Mouse (Mus musculus): ENCODE measurements around the gene Acsl3. TPM values are rescaled to one million over a fixed set of nuclear protein-coding genes. Genes with fewer than 3 reads are reported as not detected.

The Acsl3 gene
- polyA plus RNA-seq (2012; rRNA removed; ENCODE audit: low replicate concordance): 1.8 and 2.1 TPM in 2 replicates

GRCm38 (mm10) chr1:78657671-78658440 is at the start of gene Acsl3, which contains the start of gene Utp14b:
Acsl3 (plus strand) TSS chr1:78657825.
Utp14b (plus strand) TSS chr1:78658038.

Other genes starting within 250 kb of the Acsl3 start
- 3.4 and 4.4 TPM in 2 replicates for gene Farsb, start 168.9 kb upstream of the Acsl3 start, polyA plus RNA-seq (2012; rRNA removed; ENCODE audit: low replicate concordance)
- gene Mogat1, start 146.8 kb upstream of the Acsl3 start, polyA plus RNA-seq (2012; rRNA removed; ENCODE audit: low replicate concordance): 1.7 TPM in 1 of 2 replicates, not detected in the other
- gene BC035947, start 145.7 kb upstream of the Acsl3 start, polyA plus RNA-seq (2012; rRNA removed; ENCODE audit: low replicate concordance): not detected in 2 replicates
- gene Utp14b, start 213 bp downstream of the Acsl3 start, polyA plus RNA-seq (2012; rRNA removed; ENCODE audit: low replicate concordance): 0.13 and 0.30 TPM in 2 replicates
- gene Kcne4, start 158.9 kb downstream of the Acsl3 start, polyA plus RNA-seq (2012; rRNA removed; ENCODE audit: low replicate concordance): 0.13 and 0.68 TPM in 2 replicates

All from duodenum, adult 2 months (tissue).